Mouse (Mus musculus) left cerebral cortex, postnatal 36 days (tissue): ENCODE data around the gene Ndufs2. TPM values are rescaled to one million over a fixed set of nuclear protein-coding genes. Genes with fewer than 3 reads are reported as not detected.

Experiments used
- DNase-seq, 2 experiments: peaks; one replicate each; pipeline ENCODE4 v3.0.0; 2021 to 2022; ENCODE audit warnings: low spot score in 2 of 2, mixed read lengths in 1 of 2
- intact Hi-C: fragments of 180-260 bp; cut with DNase I; formaldehyde crosslinking; loops from one replicate; pipeline ENCODE4 v1.15.1; 2025
- total RNA-seq, 2 experiments: library from RNA; stranded (reverse); gene quantifications; 2 replicates each; pipeline ENCODE4 v1.2.3; 2021

Gene Ndufs2
- total RNA-seq, 2 experiments from 2014 or later = 252 to 309 TPM

DNA sequence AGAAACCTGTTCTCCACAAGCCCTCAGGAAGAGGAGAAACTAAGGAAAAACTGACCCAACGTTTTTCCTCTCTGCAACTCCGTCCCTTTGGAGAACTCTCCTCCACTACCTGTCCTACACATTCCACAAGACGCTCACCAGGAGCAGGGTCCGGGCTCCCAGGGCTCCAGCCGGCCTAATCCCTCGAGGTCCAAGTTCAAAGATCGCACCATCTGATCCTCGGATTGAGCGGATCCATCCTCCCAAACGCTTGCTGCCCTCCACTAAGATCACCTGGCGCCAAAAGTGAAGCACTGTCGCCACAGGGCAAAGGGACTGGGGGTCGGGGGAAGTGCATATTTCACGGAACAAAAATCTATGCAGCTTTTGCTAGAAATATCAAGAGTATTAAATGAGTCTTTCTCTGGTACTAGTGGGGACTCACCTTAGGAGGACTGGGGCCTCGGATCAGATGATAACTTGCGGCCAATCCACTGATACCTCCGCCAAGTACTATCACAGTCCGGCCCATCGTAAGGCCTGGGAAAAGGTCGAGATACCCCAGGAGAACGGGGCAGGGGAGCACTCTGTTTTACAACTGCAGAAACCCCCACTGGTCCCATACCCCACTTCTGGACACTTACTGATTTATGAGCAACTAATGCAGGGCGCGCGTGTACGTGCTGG lies 29.2 kb upstream of the Ndufs2 start:
- intact Hi-C loops = no loop called here
- DNase-seq = peak in 1 of 2 experiments; percentile 6

GRCm38 (mm10) chr1:171279721-171280120 lies 28.5 kb upstream of the Ndufs2 start:
- DNase-seq = peak in 1 of 2 experiments; percentile 2
- intact Hi-C loops = no loop called here

DNA sequence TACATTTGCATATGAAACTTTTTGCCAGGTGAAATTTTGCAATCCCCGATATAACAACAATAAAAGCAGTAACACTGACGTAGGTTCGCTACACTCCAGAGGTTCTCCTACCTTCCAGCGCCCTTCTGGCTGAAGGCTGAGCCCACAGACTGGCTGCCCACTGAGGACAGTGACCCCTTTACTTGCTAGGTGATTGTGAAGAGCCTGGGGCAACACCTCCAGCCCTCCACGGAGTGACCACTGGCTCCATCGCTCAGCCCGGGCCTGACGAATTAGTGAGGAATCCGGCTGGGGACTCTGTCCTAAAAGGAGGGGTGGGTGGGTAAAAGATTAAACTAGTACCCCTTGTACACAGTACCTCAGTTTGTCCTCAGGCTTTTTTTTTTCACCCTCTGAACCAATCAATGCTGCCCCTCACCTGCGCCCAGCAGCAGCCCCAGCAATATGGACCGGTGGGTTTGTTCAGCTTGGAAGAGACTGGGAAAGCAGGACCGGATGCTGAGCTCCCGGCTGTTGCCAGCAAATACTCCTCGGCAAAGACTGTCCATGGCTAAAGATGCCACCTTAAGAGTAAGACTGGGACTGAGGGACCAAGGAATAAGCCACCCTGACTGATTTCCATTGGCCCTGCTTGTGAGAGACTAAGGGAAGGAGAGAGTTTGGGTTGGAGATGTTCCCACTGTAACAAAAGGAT lies 28.0 kb upstream of the Ndufs2 start:
- peak in 1 of 2 experiments; percentile 2 for DNase-seq
- intact Hi-C loops = no loop called here

- DNase-seq = peak in 1 of 2 experiments; percentile 2
- intact Hi-C loops = no loop called here
Measured at GRCm38 (mm10) chr1:171278436-171278835, 27.2 kb upstream of the Ndufs2 start.

GRCm38 (mm10) chr1:171277736-171278135 lies 26.5 kb upstream of the Ndufs2 start:
- no peak for DNase-seq
- intact Hi-C loops = no loop called here

- DNase-seq = no peak
- intact Hi-C loops = no loop called here
Measured at GRCm38 (mm10) chr1:171276110-171276748, 25.0 kb upstream of the Ndufs2 start.

- intact Hi-C loops = no loop called here
- DNase-seq = no peak
Measured at GRCm38 (mm10) chr1:171275144-171275734, 24.1 kb upstream of the Ndufs2 start.

DNA sequence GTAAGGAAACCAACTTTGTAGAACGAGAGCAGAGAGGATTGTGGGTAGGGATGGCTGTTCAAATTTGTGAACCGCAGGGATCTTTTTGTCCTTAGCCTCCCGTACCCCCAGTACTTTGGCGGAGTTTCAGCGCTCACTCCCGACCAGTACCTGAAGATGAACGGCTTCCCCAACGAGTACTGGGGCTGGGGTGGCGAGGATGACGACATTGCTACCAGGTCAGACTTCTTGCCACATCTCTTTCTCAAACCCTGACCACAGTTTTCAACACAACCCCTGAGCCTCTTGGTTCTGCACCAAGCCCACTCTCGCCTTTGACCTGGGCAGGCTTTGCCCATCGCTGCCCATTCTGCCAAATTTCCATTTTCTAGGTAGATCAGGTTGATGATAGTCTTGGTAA lies 23.0 kb upstream of the Ndufs2 start:
- intact Hi-C loops = no loop called here
- DNase-seq = no peak

DNA sequence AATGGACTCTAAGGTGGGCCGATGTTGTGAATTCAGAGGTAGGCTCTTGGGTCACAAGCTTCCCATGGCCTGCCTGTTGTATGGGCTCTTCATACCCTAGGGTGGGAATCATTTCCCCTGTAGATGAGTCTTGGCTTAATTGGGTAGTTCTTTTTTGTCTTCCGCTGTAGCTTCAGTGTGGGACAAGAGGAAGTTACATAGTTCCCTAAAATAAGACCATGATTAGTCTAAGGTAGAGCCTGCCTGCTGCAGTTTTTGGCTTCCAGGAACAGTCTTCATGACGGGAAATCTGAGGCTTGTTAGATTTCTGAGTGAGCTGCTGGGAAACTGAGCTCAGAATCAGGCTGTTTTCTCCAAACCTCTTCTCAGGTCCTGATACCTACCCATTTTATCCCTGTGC lies 20.9 kb upstream of the Ndufs2 start:
- intact Hi-C loops = no loop called here
- no peak for DNase-seq

GRCm38 (mm10) chr1:171271622-171272021 lies 20.4 kb upstream of the Ndufs2 start:
- intact Hi-C loops = loop anchor here (2.0 kb wide), 1 partner anchor 15 kb away; the partner anchor contains the start of gene Usp21
- DNase-seq = no peak

DNA sequence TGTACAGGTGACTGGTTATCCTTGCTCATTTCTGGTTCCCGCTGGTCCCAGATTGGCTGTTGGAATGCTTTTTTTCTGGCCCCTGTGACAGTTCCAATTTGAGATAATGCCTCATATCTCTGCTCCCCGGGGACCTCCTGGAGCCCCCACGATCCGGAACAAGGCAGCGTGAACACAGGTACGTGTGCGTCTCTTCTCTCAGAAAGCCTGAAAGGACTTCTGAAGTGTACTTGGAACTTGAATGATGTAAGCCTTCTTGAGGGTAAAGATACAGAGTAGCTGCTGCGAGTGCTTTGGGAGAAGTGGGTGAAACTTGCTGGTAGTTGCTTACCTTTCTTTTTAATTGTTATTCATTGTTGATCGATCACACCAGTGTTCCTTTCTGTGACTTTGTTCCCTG lies 20.0 kb upstream of the Ndufs2 start:
- intact Hi-C loops = loop anchor here (2.0 kb wide), 1 partner anchor 16 kb away; the partner anchor contains the start of gene Usp21
- DNase-seq = no peak

GRCm38 (mm10) chr1:171270573-171270900 lies 19.3 kb upstream of the Ndufs2 start:
- DNase-seq = no peak
- intact Hi-C loops = loop anchor here (2.0 kb wide), 1 partner anchor 16 kb away; the partner anchor contains the start of gene Usp21

DNA sequence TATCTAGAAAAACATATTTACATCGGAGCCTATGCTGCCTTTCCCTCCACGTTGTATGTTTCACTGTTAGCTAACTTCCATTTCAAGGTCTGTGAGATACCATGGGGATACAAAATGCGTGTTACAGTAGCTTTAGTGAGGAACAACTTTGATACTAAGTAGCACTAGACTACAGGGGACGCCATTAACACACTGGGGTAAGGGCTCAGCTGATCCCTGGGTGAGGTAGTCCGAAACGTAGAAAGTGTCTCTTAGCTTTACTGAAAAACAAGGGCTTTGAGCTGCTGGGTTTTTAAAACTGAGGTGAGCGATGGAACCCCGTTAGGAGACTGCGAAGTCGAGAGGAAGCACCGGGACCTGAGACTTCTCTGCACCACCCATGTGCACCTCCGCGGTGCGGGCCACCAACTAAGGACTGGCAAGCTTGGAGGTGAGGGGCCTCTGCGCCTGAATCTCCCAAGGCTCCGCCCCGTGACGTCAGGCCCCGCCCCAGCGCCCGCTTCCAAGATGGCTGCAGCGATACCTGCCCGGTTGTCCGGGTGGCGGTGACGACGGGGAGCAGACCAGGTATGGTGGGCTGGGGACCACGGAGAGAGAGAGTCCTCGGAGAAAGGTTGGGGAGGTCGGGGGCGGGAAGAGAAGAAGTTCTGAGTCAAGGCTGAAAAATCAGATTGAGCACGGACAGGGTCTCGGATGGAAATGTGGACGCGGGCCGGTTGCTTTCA lies 18.8 kb upstream of the Ndufs2 start, which contains the start of gene B4galt3:
B4galt3 (plus strand) TSS at position 481 of the 725 bp plus-strand sequence.
- intact Hi-C loops = loop anchor here (2.0 kb wide), 1 partner anchor 17 kb away; the partner anchor contains the start of gene Usp21
- peak; percentile 95 for DNase-seq

GRCm38 (mm10) chr1:171268341-171268740 lies 17.2 kb upstream of the Ndufs2 start:
- intact Hi-C loops = no loop called here
- no peak for DNase-seq

GRCm38 (mm10) chr1:171265971-171266744 lies 15.0 kb upstream of the Ndufs2 start:
- DNase-seq = no peak
- intact Hi-C loops = no loop called here

- intact Hi-C loops = no loop called here
- DNase-seq = no peak
Measured at GRCm38 (mm10) chr1:171263666-171264461, 12.7 kb upstream of the Ndufs2 start.

DNA sequence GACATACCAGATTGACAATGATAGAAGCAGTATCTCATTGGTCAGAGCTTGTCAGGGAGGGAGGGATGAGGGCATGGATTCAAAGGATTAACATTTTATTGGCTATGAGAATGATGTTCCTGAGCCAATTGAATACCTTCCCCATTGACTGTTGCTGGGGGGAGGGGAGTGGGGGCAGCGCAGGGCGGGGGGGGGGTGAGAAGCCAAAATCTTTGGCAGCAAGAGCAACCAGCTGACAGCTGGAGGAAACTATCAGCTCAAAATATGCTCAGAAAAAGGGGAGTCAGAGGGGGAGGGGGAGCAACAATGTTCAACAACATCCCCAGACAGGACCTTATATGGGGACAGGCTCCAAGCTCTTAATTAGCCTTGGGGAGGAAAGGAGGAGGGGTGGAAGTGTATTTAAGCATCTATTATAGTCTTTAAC lies 12.0 kb upstream of the Ndufs2 start:
- no peak for DNase-seq
- intact Hi-C loops = no loop called here

DNA sequence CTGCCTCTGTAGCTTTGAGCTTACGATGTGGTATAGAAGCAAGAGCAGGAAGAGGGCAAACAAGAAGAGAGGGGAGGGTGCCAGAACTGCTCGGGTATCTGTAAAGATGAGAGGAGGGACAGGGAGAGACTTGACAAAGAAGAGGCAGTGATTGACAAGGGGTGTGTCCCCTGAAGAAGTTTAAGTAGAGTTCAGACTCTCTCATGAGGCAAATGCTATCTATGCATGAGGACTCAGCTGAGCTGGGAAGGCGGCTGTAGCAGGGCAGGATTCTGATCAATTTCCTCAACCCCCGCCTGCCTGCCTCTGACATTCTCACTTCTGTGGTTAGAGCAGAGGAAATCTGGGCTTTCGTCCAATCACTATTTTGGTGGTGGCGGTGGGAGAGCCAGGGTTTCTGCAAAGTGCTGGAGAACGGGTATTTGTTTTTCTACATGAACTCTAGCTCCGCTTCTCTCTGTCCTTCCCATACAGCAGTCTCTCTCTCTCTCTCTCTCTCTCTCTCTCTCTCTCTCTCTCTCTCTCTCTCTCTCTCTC lies 11.5 kb upstream of the Ndufs2 start:
- intact Hi-C loops = no loop called here
- peak; percentile 75 to 80 for DNase-seq
